Mouse (Mus musculus) limb, embryonic 15.5 days (tissue): ENCODE results near the gene Usp12. TPM values are rescaled to one million over a fixed set of nuclear protein-coding genes. Genes with fewer than 3 reads are reported as not detected.

ENCODE experiments used
- ATAC-seq: fragments of 200-750 bp; cut with Nextera tagmentation; 2 replicates; pipeline ENCODE4 v1.8.0; 2017; ENCODE audit warnings: low read depth, moderate TSS enrichment; ENCODE audit not compliant: insufficient number of reproducible peaks, low FRiP score, low TSS enrichment
- H3K27ac ChIP-seq: fragments of 300-500 bp; sonication (generic); 2 replicates; pipeline ENCODE4 v1.5.1; 2015; ENCODE audit warnings: moderate library complexity, mild to moderate bottlenecking, inconsistent platforms
- H3K27me3 ChIP-seq: fragments of 300-500 bp; sonication (generic); 2 replicates; pipeline ENCODE4 v1.6.1; 2015; ENCODE audit warnings: inconsistent platforms
- H3K36me3 ChIP-seq: fragments of 300-500 bp; sonication (generic); 2 replicates; pipeline ENCODE4 v1.6.1; 2015; ENCODE audit warnings: inconsistent platforms
- H3K4me1 ChIP-seq: fragments of 300-500 bp; sonication (generic); 2 replicates; pipeline ENCODE4 v1.6.1; 2015; ENCODE audit warnings: inconsistent platforms
- H3K4me2 ChIP-seq: fragments of 300-500 bp; sonication (generic); 2 replicates; pipeline ENCODE4 v1.6.1; 2015; ENCODE audit warnings: mild to moderate bottlenecking, inconsistent platforms
- H3K4me3 ChIP-seq: fragments of 300-500 bp; sonication (generic); 2 replicates; pipeline ENCODE4 v1.5.1; 2015; ENCODE audit warnings: mild to moderate bottlenecking, inconsistent platforms
- H3K9ac ChIP-seq: fragments of 300-500 bp; sonication (generic); 2 replicates; pipeline ENCODE4 v1.6.1; 2015; ENCODE audit warnings: inconsistent platforms
- H3K9me3 ChIP-seq: fragments of 300-500 bp; sonication (generic); 2 replicates; pipeline ENCODE4 v1.6.1; 2016; ENCODE audit warnings: inconsistent platforms
- WGBS: fragments of 180-500 bp; shearing (Covaris S2); methylation state at CpG from one replicate; pipeline ENCODE4 v1.1.7; 2015; 5-methylcytosine and 5-hydroxymethylcytosine counted together
- polyA plus RNA-seq: library from polyadenylated mRNA; unstranded; fragments of >200 nt; fragmentation: Nextera tagmentation; extraction: Ambion mirVana; gene quantifications from 2 replicates; pipeline ENCODE4 v1.2.1, GENCODE M21; 2015

Usp12 gene
- polyA plus RNA-seq, 1 experiment from 2014 or later = 16.6 TPM

DNA sequence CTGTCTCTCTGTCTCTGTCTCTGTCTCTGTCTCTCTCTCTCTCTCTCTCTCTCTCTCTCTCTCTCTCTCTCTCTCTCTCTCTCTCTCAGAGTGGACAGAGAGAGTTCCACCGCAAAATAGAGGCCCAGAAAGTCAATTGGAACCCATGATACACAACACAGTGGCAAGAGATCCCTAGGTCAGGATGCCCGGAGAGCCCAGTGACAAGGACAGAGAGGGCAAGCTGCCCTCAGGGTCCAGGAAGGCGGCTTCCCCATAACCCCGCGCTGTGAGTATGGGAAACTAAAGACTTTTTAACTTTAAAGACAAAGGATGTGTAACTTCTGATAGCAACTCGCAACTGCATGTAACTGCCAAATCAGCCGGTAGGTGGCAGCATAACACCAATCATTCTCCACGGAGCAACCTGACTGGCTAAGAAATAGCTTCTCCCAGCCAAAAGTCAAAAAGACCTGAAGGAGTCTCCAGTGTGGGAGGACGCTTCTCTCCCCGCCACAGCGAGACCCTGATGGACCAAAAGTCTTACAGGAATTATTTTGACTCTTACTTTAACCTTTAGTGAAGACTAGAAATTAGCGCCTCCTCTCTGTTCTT, 88.9 kb downstream of the Usp12 start:
- H3K4me1 ChIP-seq = no peaks in the 10 kb centered on the region
- WGBS = 10% methylated on average over 12 of the region's 12 CpGs
- no peak overlapping the region for H3K4me3 ChIP-seq
- no peak for ATAC-seq
- H3K27ac ChIP-seq = no peak overlapping the region
- H3K4me2 ChIP-seq = no peak overlapping the region
- no peaks in the 10 kb centered on the region for H3K9me3 ChIP-seq
- no peaks in the 10 kb centered on the region for H3K27me3 ChIP-seq
- H3K9ac ChIP-seq = no peak overlapping the region
- H3K36me3 ChIP-seq = no peaks in the 10 kb centered on the region

DNA sequence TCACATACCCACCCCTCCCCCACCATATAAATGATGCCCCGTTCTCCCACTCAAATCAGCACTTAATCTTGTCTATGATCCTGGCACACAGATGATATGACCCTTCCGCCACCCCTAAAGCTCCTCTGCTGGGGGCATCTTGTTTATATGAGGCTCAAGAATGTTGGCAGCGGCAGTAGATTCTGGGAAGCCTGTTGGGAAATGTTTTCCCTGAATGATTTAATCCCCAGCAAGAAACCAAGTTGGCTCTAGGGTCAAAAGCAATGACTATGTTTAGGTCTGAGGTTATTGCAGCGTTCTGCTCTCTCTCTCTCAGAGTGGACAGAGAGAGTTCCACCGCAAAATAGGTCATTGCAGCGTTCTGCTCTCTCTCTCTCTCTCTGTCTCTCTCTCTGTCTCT, 89.4 kb downstream of the Usp12 start:
- no peak overlapping the region for H3K9ac ChIP-seq
- peaks cover 1% of the 10 kb centered on the region; the same call in 1 of the 2 replicates for H3K4me1 ChIP-seq
- no peak overlapping the region for H3K27ac ChIP-seq
- H3K4me3 ChIP-seq = no peak overlapping the region
- H3K27me3 ChIP-seq = no peaks in the 10 kb centered on the region
- no peaks in the 10 kb centered on the region for H3K36me3 ChIP-seq
- H3K9me3 ChIP-seq = no peaks in the 10 kb centered on the region
- no peak overlapping the region for H3K4me2 ChIP-seq
- WGBS = 70% methylated on average over 6 of the region's 6 CpGs
- ATAC-seq = no peak

DNA sequence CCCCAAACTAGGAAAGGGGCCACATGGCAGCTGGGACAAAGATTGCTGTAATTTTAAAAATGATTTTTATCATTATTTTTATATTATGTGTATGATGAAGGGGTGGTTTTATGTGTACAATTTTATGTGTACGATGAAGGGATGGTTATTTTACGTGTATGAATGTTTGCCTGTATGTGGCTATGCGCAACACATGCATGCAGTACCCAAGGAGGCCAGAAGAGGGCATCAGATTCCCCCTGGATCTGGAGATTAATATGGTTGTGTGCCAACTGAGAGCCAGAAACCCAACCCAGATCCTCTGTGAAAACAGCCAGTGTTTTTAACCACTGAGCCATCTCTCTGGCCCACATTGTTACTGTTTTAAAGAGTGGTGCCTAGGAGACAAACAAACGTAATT, 90.6 kb downstream of the Usp12 start:
- Histone ChIP-seq H3K27ac (no peak overlapping the region), H3K4me3 (no peak overlapping the region), H3K36me3 (no peaks in the 10 kb centered on the region), H3K9me3 (no peaks in the 10 kb centered on the region), H3K27me3 (no peaks in the 10 kb centered on the region), H3K4me1 (peaks cover 3% of the 10 kb centered on the region; the same call in 1 of the 2 replicates), H3K9ac (no peak overlapping the region), H3K4me2 (no peak overlapping the region)
- no peak for ATAC-seq
- WGBS = 93% methylated on average over 4 of the region's 4 CpGs

DNA sequence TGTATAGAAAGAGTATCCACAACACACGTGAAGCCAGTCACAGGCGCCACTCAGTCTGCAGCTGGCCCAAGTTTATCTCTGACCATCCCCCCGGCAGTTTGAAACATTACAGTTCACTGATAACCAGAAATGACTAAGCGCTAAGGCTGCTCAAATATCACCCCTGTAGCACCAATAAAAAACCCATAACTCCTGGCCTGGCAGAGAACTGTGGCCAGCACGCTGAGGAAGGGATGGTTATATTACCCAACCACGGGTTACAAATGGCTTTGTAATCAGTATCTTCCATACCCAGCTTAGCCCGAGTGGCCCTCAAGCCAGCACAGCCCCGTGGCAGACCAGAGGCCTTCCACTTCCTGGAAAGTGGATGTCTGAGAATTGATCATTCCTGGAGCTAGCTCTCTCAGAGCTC, 91.1 kb downstream of the Usp12 start:
- H3K27me3 ChIP-seq = no peaks in the 10 kb centered on the region
- no peak overlapping the region for H3K27ac ChIP-seq
- no peak for ATAC-seq
- H3K4me3 ChIP-seq = no peak overlapping the region
- H3K9ac ChIP-seq = no peak overlapping the region
- H3K9me3 ChIP-seq = no peaks in the 10 kb centered on the region
- H3K4me1 ChIP-seq = peaks cover 3% of the 10 kb centered on the region; the same call in 1 of the 2 replicates
- H3K4me2 ChIP-seq = no peak overlapping the region
- 42% methylated on average over 8 of the region's 8 CpGs for WGBS
- no peaks in the 10 kb centered on the region for H3K36me3 ChIP-seq

DNA sequence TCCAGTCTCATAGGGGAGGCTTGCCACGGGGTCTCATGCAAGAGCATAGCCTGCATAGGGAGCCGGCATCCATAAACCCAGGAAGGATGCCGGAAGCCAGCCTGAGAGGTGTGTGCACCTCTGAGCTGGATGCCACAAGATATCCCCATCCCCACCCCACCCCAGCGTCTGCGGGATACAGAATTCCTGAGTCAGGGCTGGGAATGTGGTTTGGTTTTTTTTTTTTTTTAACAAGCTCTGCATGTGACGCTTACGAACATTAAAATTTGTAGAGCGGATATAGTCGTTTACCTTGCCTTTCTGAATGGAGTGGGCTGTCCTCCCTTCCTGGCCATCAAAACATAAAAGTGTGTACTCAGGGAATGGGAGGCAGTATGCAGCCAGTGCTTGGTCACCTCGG, 94.7 kb downstream of the Usp12 start:
- H3K27me3 ChIP-seq = no peaks in the 10 kb centered on the region
- H3K9ac ChIP-seq = no peak overlapping the region

DNA sequence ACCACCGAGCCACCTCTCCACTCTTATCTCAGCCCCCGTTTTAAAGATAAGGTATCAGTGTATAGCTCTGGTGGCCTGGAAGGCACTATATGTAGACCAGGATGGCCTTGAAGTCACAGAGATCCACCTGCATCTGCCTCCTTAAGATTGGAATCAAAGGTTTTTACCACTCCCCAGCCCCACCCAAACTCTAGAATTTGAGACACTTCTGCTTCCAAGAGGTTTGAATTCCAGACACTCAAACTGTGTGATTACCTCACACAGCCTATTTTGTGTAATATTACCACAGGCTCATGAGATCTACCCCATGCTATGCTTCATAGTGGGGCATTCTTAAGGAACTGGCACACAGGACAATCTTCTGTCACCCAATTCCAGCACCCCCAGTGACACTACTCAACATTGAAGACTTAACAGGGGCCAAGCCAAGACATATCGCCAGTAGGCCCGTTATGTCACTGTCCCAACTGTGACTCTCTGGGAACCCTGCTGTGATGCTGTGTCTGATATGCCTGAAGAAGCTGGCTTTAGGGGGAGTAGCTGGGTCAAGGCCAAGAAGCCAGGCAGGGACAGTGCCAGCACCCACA, 95.3 kb downstream of the Usp12 start:
- Histone ChIP-seq H3K27ac (no peak overlapping the region), H3K4me1 (peaks cover 3% of the 10 kb centered on the region; the same call in 1 of the 2 replicates), H3K27me3 (no peaks in the 10 kb centered on the region), H3K36me3 (no peaks in the 10 kb centered on the region), H3K4me3 (no peak overlapping the region), H3K4me2 (no peak overlapping the region), H3K9me3 (no peaks in the 10 kb centered on the region), H3K9ac (no peak overlapping the region)
- 76% methylated on average over 4 of the region's 4 CpGs for WGBS
- ATAC-seq = no peak

More for the DNA sequence above, 94.7 kb downstream of the Usp12 start:
- no peak overlapping the region for H3K4me3 ChIP-seq
- H3K4me2 ChIP-seq = no peak overlapping the region
- peaks cover 3% of the 10 kb centered on the region; the same call in 1 of the 2 replicates for H3K4me1 ChIP-seq
- no peaks in the 10 kb centered on the region for H3K9me3 ChIP-seq
- WGBS = 40% methylated on average over 10 of the region's 10 CpGs
- no peak overlapping the region for H3K27ac ChIP-seq
- no peaks in the 10 kb centered on the region for H3K36me3 ChIP-seq
- no peak for ATAC-seq

DNA sequence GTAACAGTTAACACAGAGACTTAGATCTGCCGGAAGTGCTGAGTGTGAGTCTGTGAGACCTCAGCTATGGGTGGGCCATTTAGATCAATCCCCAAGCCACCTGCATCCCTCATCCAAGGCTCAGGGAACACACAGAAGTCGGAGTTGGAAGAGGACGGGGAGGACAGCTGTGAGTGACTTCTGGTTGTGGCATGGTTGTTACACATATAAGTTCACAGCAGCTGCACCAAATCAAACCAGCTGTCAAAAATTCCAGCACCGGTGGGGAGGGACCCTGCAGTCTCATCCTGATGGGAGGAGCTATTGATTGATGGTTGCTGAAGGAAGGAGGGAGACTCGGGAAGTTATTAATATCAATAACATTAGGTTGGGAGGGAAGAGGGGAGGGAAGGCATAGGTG, 99.3 kb downstream of the Usp12 start:
- Histone ChIP-seq H3K4me2 (no peak overlapping the region), H3K4me3 (no peak overlapping the region), H3K9ac (no peak overlapping the region), H3K27ac (no peak overlapping the region), H3K4me1 (peaks cover 13% of the 10 kb centered on the region), H3K9me3 (no peaks in the 10 kb centered on the region), H3K27me3 (no peaks in the 10 kb centered on the region), H3K36me3 (no peaks in the 10 kb centered on the region)
- ATAC-seq = no peak
- 56% methylated on average over 5 of the region's 5 CpGs for WGBS

DNA sequence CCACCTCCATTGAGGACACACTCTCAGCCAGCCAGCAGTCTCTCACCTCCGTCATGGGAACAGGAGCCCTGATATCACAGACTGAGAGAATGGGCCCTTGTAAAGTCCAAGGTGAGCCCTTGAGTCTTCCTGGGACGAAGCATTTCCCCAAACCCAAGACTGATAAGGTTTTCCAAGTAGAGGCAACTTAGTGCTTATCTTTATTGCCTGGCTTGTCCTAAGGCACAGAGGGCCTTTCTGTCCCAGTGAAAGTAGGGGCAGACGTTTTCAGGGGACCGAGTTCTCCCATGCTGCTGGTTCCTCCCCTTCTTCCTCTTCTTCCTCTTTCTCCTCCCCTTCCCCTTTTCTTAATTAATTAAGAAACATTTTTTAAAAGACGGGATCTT, 101.8 kb downstream of the Usp12 start:
- Histone ChIP-seq H3K36me3 (no peaks in the 10 kb centered on the region), H3K27ac (no peak overlapping the region), H3K4me1 (peaks cover 9% of the 10 kb centered on the region), H3K9ac (no peak overlapping the region), H3K4me2 (no peak overlapping the region), H3K27me3 (0 out of 2 replicates have a peak, but pooled peaks cover 4% of the 10 kb centered on the region), H3K9me3 (no peaks in the 10 kb centered on the region), H3K4me3 (no peak overlapping the region)
- no peak for ATAC-seq
- WGBS = 59% methylated on average over 5 of the region's 5 CpGs

DNA sequence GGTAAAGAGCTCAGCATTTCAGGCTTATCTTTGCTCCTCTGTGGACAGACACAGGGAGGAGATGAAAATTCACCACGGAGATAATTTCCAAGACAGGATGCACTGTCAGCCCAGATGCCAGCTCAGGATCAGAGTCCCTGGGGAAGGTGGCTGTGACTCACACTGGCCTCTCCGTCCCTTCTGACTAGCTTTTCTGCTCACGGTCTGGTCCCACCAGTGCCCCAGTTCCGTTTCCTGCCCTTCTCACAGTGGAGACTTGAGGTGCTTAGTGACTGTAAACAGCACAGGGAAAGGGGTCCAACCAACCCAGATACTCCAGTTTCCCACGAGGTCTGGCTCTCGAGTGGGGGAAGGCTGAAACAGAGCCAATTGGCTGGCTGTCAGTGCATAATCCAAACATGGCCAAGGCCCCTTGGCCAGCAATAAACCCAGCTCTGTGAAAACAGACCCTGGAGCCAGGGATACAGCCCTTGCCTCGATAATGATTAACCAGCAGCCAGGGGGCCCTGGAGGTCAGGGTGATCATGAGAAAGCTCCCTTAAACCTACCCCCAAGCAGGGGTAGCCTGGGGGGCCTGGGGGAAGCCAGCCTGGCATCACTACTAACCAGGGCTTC, 102.3 kb downstream of the Usp12 start:
- Histone ChIP-seq H3K27me3 (0 out of 2 replicates have a peak, but pooled peaks cover 4% of the 10 kb centered on the region), H3K27ac (no peak overlapping the region), H3K4me2 (no peak overlapping the region), H3K9me3 (no peaks in the 10 kb centered on the region), H3K9ac (no peak overlapping the region), H3K4me3 (no peak overlapping the region), H3K36me3 (no peaks in the 10 kb centered on the region), H3K4me1 (peaks cover 9% of the 10 kb centered on the region)
- WGBS = 24% methylated on average over 7 of the region's 7 CpGs
- ATAC-seq = no peak; the same call in 1 of the 2 replicates

DNA sequence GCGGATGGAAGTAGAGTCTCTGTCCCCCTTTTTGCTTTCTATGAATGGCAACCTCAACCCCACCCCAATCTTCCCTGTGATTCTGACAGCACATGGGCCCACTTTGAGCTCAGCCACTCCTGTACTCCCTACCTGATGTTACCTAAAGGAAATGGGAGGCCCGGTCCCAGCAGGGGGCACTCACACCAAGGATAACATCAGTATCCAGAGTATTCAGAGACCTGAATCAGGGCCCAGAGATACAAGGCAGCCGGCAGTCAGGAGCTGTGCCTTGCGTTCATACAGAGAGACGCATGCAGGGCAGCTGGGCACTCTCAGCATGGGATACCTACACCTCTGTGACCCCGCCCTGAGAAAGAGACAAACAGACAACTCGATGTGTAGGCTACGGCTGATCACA, 103.1 kb downstream of the Usp12 start:
- H3K27ac ChIP-seq = no peak overlapping the region
- H3K4me3 ChIP-seq = no peak overlapping the region
- no peak for ATAC-seq
- 0 out of 2 replicates have a peak, but pooled peaks cover 4% of the 10 kb centered on the region for H3K27me3 ChIP-seq
- H3K4me1 ChIP-seq = peaks cover 9% of the 10 kb centered on the region
- H3K36me3 ChIP-seq = no peaks in the 10 kb centered on the region
- H3K9ac ChIP-seq = no peak overlapping the region
- H3K4me2 ChIP-seq = no peak overlapping the region
- no peaks in the 10 kb centered on the region for H3K9me3 ChIP-seq
- WGBS = 66% methylated on average over 8 of the region's 8 CpGs

DNA sequence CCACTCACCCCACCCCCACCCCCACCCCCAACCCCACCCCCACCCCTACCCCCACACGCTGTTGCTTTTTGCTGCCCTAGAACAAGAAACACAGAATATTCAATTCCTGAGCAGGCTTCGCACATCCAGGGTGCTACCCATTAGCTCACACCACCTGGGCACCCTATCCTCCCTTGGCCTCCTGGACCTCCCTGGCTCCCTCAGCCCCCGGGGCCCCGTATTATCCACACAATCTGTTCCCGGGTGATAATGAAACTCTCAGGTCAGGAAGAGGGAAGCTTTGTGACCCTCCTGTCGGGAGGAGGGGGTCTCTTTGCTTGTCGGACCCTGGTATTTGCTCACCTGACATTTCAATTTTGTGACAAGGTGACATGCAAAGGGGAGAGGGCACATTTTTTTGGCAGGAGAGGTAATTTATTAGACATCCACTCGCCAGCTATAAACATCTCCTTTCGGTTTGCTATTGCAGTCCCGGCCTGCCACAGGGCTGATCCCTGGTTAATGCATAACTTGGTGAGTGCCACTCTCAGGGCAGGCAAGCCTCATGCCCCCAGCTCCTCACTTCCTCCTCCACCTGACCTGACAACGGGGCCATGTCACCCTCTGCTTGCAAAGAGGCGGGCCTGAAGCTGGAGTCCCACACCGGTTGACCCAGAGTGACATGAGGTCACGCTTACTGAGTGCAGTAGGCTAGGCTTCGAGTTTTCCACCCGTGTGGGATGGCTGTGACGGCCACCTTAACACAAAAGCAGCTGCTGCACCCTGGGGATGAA, 107.1 kb downstream of the Usp12 start:
- no peak overlapping the region for H3K9ac ChIP-seq
- no peaks in the 10 kb centered on the region for H3K9me3 ChIP-seq
- peaks cover 7% of the 10 kb centered on the region for H3K4me1 ChIP-seq
- H3K27ac ChIP-seq = no peak overlapping the region
- no peaks in the 10 kb centered on the region for H3K36me3 ChIP-seq
- 56% methylated on average over 17 of the region's 17 CpGs for WGBS
- H3K4me2 ChIP-seq = no peak overlapping the region
- ATAC-seq = no peak
- no peak overlapping the region for H3K4me3 ChIP-seq
- peaks cover 27% of the 10 kb centered on the region; the same call in 1 of the 2 replicates for H3K27me3 ChIP-seq

DNA sequence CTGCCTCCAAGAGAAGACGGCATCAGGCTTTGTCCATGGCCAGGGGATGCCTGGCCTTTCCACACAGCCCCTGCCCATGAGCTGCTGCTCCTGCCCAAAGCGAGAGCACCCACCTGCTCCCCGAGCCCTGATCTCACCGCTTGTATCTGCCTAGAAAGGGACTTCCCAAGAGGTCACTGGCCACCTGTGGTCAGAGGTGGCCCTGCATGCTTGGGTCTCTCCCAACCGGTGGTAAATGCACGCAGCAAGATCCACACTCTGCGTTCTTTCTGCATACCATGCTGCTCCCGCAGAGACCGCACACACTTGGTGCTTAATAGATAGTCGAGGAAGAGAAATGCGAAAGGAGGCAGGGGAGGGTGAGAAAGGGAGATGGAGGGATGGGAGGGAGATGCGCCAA, 107.9 kb downstream of the Usp12 start:
- no peak overlapping the region for H3K4me3 ChIP-seq
- no peak overlapping the region for H3K9ac ChIP-seq
- peaks cover 30% of the 10 kb centered on the region for H3K27me3 ChIP-seq
- no peaks in the 10 kb centered on the region for H3K36me3 ChIP-seq
- WGBS = 82% methylated on average over 12 of the region's 12 CpGs
- H3K4me1 ChIP-seq = no peaks in the 10 kb centered on the region
- H3K4me2 ChIP-seq = no peak overlapping the region
- H3K27ac ChIP-seq = no peak overlapping the region
- no peak for ATAC-seq
- no peaks in the 10 kb centered on the region for H3K9me3 ChIP-seq
